Mouse (Mus musculus) embryonic facial prominence, embryonic 12.5 days (tissue): ENCODE data around the gene Hoxa5. TPM values are rescaled to one million over a fixed set of nuclear protein-coding genes. Genes with fewer than 3 reads are reported as not detected.

Experiments used
- ATAC-seq: fragments of 200-750 bp; cut with Nextera tagmentation; 2 replicates; pipeline ENCODE4 v1.8.0; 2017; ENCODE audit not compliant: insufficient number of reproducible peaks, insufficient read depth, low FRiP score, low TSS enrichment
- H3K27ac ChIP-seq: fragments of 300-500 bp; sonication (generic); 2 replicates; pipeline ENCODE4 v1.5.1; 2016; ENCODE audit warnings: mild to moderate bottlenecking
- H3K27me3 ChIP-seq: fragments of 300-500 bp; sonication (generic); 2 replicates; pipeline ENCODE4 v1.6.1; 2016; ENCODE audit warnings: mild to moderate bottlenecking, moderate library complexity
- H3K36me3 ChIP-seq: fragments of 300-500 bp; sonication (generic); 2 replicates; pipeline ENCODE4 v1.6.1; 2016; ENCODE audit warnings: mild to moderate bottlenecking
- H3K4me1 ChIP-seq: fragments of 300-500 bp; sonication (generic); 2 replicates; pipeline ENCODE4 v1.6.1; 2016
- H3K4me2 ChIP-seq: fragments of 300-500 bp; sonication (generic); replicated peaks from 2 replicates; pipeline ENCODE4 v1.6.1; 2016; ENCODE audit warnings: mild to moderate bottlenecking, moderate library complexity
- H3K4me3 ChIP-seq: fragments of 300-500 bp; sonication (generic); 2 replicates; pipeline ENCODE4 v1.5.1; 2016; ENCODE audit warnings: mild to moderate bottlenecking
- H3K9ac ChIP-seq: fragments of 300-500 bp; sonication (generic); 2 replicates; pipeline ENCODE4 v1.6.1; 2016; ENCODE audit warnings: mild to moderate bottlenecking, moderate library complexity
- H3K9me3 ChIP-seq: fragments of 300-500 bp; sonication (generic); 2 replicates; pipeline ENCODE4 v1.6.1; 2016; ENCODE audit warnings: mild to moderate bottlenecking, moderate library complexity
- WGBS: fragments of 180-500 bp; shearing (Covaris S2); methylation state at CpG from one replicate; pipeline ENCODE4 v1.1.7; 2016; 5-methylcytosine and 5-hydroxymethylcytosine counted together
- polyA plus RNA-seq: library from polyadenylated mRNA; unstranded; fragments of >200 nt; fragmentation: Nextera tagmentation; extraction: Ambion mirVana; gene quantifications from 2 replicates; pipeline ENCODE4 v1.2.1, GENCODE M21; 2016

Hoxa5 gene
- polyA plus RNA-seq, 1 experiment from 2014 or later, result 0.33 TPM

DNA sequence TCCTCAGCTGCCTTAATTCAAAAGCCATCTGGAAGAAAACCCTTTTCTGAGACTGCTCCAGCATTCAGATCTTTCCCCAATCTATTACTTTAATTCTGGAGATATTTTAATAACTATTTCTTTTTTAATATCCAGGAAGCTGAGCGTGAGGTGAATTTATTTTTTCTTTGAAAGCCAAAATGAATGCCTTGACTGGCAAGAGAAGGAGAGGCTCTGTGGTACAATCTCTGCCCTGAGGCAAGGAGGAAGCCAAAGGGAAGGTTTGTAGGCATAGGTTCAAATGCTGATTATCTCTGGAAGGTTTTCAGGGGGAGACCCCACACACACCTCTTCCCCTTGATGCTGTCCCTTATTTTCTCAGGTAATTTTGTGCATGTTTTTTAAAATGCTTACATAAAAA, 37.2 kb downstream of the Hoxa5 start:
- Histone ChIP-seq H3K27ac (peak overlapping the region; percentile 75), H3K9ac (peak overlapping the region; percentile 38; the same call in 1 of the 2 replicates), H3K27me3 (peaks cover 87% of the 10 kb centered on the region), H3K4me1 (0 out of 2 replicates have a peak, but pooled peaks cover 2% of the 10 kb centered on the region), H3K9me3 (no peaks in the 10 kb centered on the region), H3K36me3 (no peaks in the 10 kb centered on the region), H3K4me2 (peak overlapping the region; percentile 39; the same call in 1 of the 2 replicates), H3K4me3 (peak overlapping the region; percentile 36)
- WGBS, result 6% methylated on average over 1 of the region's 1 CpGs
- no peak for ATAC-seq

GRCm38 (mm10) chr6:52166431-52167077, 37.8 kb downstream of the Hoxa5 start:
- no peak for ATAC-seq
- H3K36me3 ChIP-seq, result no peaks in the 10 kb centered on the region
- H3K9me3 ChIP-seq, result no peaks in the 10 kb centered on the region
- H3K4me3 ChIP-seq, result peak overlapping the region; percentile 36
- WGBS, result 2% methylated on average over 4 of the region's 4 CpGs
- H3K4me2 ChIP-seq, result peak overlapping the region; percentile 39; the same call in 1 of the 2 replicates
- peak overlapping the region; percentile 75 for H3K27ac ChIP-seq
- 0 out of 2 replicates have a peak, but pooled peaks cover 2% of the 10 kb centered on the region for H3K4me1 ChIP-seq
- H3K9ac ChIP-seq, result peak overlapping the region; percentile 38
- peaks cover 86% of the 10 kb centered on the region for H3K27me3 ChIP-seq

GRCm38 (mm10) chr6:52165441-52166370, 38.7 kb downstream of the Hoxa5 start:
- Histone ChIP-seq H3K9me3 (no peaks in the 10 kb centered on the region), H3K4me2 (peak overlapping the region; percentile 39), H3K9ac (peak overlapping the region; percentile 16), H3K27me3 (peaks cover 84% of the 10 kb centered on the region), H3K27ac (peak overlapping the region; percentile 69), H3K36me3 (no peaks in the 10 kb centered on the region), H3K4me3 (peak overlapping the region; percentile 36), H3K4me1 (no peaks in the 10 kb centered on the region)
- ATAC-seq, result no peak
- under 1% methylated on average over 28 of the region's 28 CpGs for WGBS

GRCm38 (mm10) chr6:52164626-52165440, 39.6 kb downstream of the Hoxa5 start, which contains the start of gene Hoxa2:
Gene Hoxa2, minus strand, starts transcription at chr6:52164831.
- Histone ChIP-seq H3K4me2 (peak within 1 kb of the TSS; percentile 39), H3K9ac (peak within 1 kb of the TSS; percentile 53), H3K4me1 (no peaks in the 10 kb centered on the region), H3K27ac (peak within 1 kb of the TSS; percentile 86), H3K36me3 (no peaks in the 10 kb centered on the region), H3K9me3 (no peaks in the 10 kb centered on the region), H3K4me3 (peak within 1 kb of the TSS; percentile 36), H3K27me3 (peaks cover 84% of the 10 kb centered on the region)
- ATAC-seq, result no peak
- 1% methylated on average over 25 of the region's 25 CpGs for WGBS

- Histone ChIP-seq H3K4me2 (peak overlapping the region; percentile 39), H3K27me3 (peaks cover 88% of the 10 kb centered on the region), H3K9me3 (no peaks in the 10 kb centered on the region), H3K36me3 (no peaks in the 10 kb centered on the region), H3K4me1 (no peaks in the 10 kb centered on the region), H3K4me3 (peak overlapping the region; percentile 36), H3K9ac (peak overlapping the region; percentile 53), H3K27ac (peak overlapping the region; percentile 86)
- under 1% methylated on average over 39 of the region's 39 CpGs for WGBS
- 0 out of 2 replicates have a peak, but pooled peaks have one; percentile 28 for ATAC-seq
Measured at GRCm38 (mm10) chr6:52164051-52164625, 40.2 kb downstream of the Hoxa5 start.

DNA sequence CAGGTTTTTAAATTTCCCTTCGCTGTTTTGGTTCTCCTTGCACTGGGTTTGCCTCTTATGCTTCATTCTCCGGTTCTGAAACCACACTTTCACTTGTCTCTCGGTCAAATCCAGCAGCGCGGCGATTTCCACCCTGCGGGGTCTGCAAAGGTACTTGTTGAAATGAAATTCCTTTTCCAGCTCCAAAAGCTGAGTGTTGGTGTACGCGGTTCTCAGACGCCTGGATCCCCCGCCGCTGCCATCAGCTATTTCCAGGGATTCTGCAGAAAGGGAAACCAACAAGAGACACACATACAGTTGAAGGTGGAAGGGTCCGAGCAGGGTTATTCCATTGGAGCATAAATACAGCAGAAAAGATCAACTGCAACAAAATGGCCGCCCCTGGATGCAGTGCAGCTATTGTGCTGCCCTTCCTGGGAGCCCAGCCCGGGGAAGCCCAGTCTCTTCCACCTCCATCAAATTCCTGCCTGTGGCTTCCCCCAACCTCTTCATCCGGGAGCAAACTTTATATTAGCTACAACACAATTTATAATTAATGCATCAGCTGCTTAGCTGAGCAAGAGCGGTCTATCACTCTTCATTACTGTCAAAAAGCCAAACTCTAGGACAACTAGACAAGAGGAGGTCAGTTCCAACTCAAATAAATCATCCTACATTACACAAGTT, 40.9 kb downstream of the Hoxa5 start:
- Histone ChIP-seq H3K36me3 (no peaks in the 10 kb centered on the region), H3K27ac (peak overlapping the region; percentile 86), H3K27me3 (peaks cover 90% of the 10 kb centered on the region), H3K4me2 (peak overlapping the region; percentile 39), H3K9ac (peak overlapping the region; percentile 53), H3K9me3 (no peaks in the 10 kb centered on the region), H3K4me1 (0 out of 2 replicates have a peak, but pooled peaks cover 2% of the 10 kb centered on the region), H3K4me3 (peak overlapping the region; percentile 36)
- no peak for ATAC-seq
- 1% methylated on average over 17 of the region's 17 CpGs for WGBS

GRCm38 (mm10) chr6:52162611-52163365, 41.6 kb downstream of the Hoxa5 start:
- ATAC-seq, result no peak
- 2% methylated on average over 14 of the region's 14 CpGs for WGBS
- Histone ChIP-seq H3K4me1 (0 out of 2 replicates have a peak, but pooled peaks cover 4% of the 10 kb centered on the region), H3K9ac (peak overlapping the region; percentile 39), H3K4me3 (peak overlapping the region; percentile 36), H3K27ac (peak overlapping the region; percentile 86), H3K27me3 (peaks cover 90% of the 10 kb centered on the region), H3K4me2 (peak overlapping the region; percentile 39), H3K9me3 (no peaks in the 10 kb centered on the region), H3K36me3 (no peaks in the 10 kb centered on the region)

- H3K9me3 ChIP-seq, result no peaks in the 10 kb centered on the region
- peak overlapping the region; percentile 39 for H3K4me2 ChIP-seq
- H3K27ac ChIP-seq, result no peak overlapping the region
- peaks cover 91% of the 10 kb centered on the region for H3K27me3 ChIP-seq
- 0 out of 2 replicates have a peak overlapping the region, but pooled peaks have one; percentile 12 for H3K4me3 ChIP-seq
- H3K36me3 ChIP-seq, result no peaks in the 10 kb centered on the region
- 10% methylated on average over 1 of the region's 1 CpGs for WGBS
- H3K9ac ChIP-seq, result no peak overlapping the region; the same call in 1 of the 2 replicates
- ATAC-seq, result no peak
- H3K4me1 ChIP-seq, result 0 out of 2 replicates have a peak, but pooled peaks cover 4% of the 10 kb centered on the region
Measured at GRCm38 (mm10) chr6:52162093-52162380, 42.4 kb downstream of the Hoxa5 start.

- no peak for ATAC-seq
- peak overlapping the region; percentile 15 for H3K4me3 ChIP-seq
- peak overlapping the region; percentile 40; the same call in 1 of the 2 replicates for H3K9ac ChIP-seq
Measured at GRCm38 (mm10) chr6:52161336-52162092, 42.9 kb downstream of the Hoxa5 start.

More at GRCm38 (mm10) chr6:52161336-52162092, 42.9 kb downstream of the Hoxa5 start:
- Histone ChIP-seq H3K4me2 (peak overlapping the region; percentile 99), H3K36me3 (no peaks in the 10 kb centered on the region), H3K27me3 (peaks cover 92% of the 10 kb centered on the region), H3K27ac (no peak overlapping the region), H3K4me1 (0 out of 2 replicates have a peak, but pooled peaks cover 4% of the 10 kb centered on the region), H3K9me3 (no peaks in the 10 kb centered on the region)
- WGBS, result 3% methylated on average over 8 of the region's 8 CpGs
